Mouse (Mus musculus) MEL (cell line): Measurements from ENCODE around the gene Gpr62. TPM values are rescaled to one million over a fixed set of nuclear protein-coding genes. Genes with fewer than 3 reads are reported as not detected.

Experiments
- DNase-seq: peaks from one replicate; pipeline ENCODE4 v3.0.0; 2011; ENCODE audit warnings: low read depth, low spot score
- H3K27ac ChIP-seq: 2 replicates; pipeline ENCODE4 v1.5.1; 2012; ENCODE audit warnings: low read depth, mild to moderate bottlenecking, control low read depth, low read length, moderate library complexity; ENCODE audit not compliant: control insufficient read depth
- H3K27me3 ChIP-seq, 2 experiments: fragments of 150-350 bp in 1 of 2; sonication (generic) in 1 of 2; 2 replicates each; pipeline ENCODE4 v1.6.1; 2012; ENCODE audit warnings: low read length in 2 of 2, mild to moderate bottlenecking in 2 of 2, improper control_type of control experiment in 1 of 2, moderate library complexity in 1 of 2; ENCODE audit not compliant: insufficient read depth in 2 of 2, control insufficient read depth in 1 of 2
- H3K36me3 ChIP-seq, 2 experiments: 2 replicates each; pipeline ENCODE4 v1.6.1; 2012 to 2014; ENCODE audit warnings: low read length in 2 of 2, improper control_type of control experiment in 1 of 2, inconsistent platforms in 1 of 2, mild to moderate bottlenecking in 1 of 2; ENCODE audit not compliant: insufficient read depth in 2 of 2, control insufficient read depth in 1 of 2
- H3K4me1 ChIP-seq, 2 experiments: fragments of 150-350 bp in 1 of 2; sonication (generic) in 1 of 2; 2 replicates each; pipeline ENCODE4 v1.6.1; 2012; ENCODE audit warnings: low read length in 2 of 2, improper control_type of control experiment in 1 of 2, mild to moderate bottlenecking in 1 of 2; ENCODE audit not compliant: insufficient read depth in 2 of 2, control insufficient read depth in 1 of 2
- H3K4me3 ChIP-seq, 2 experiments: fragments of 150-350 bp in 1 of 2; sonication (generic) in 1 of 2; 2 replicates each; pipeline ENCODE4 v1.5.1; 2012; ENCODE audit warnings: low read depth in 2 of 2, low read length in 2 of 2, mild to moderate bottlenecking in 2 of 2, moderate library complexity in 2 of 2, control low read depth in 1 of 2, improper control_type of control experiment in 1 of 2; ENCODE audit not compliant: control insufficient read depth in 1 of 2, insufficient read depth in 1 of 2
- H3K79me2 ChIP-seq: 2 replicates; pipeline ENCODE4 v1.6.1; 2012; ENCODE audit warnings: mild to moderate bottlenecking, low read length, moderate library complexity; ENCODE audit not compliant: control insufficient read depth, poor library complexity, insufficient read depth
- H3K9ac ChIP-seq: 2 replicates; pipeline ENCODE4 v1.6.1; 2012; ENCODE audit warnings: low read depth, mild to moderate bottlenecking, control low read depth, low read length, moderate library complexity; ENCODE audit not compliant: control insufficient read depth, poor library complexity, severe bottlenecking
- H3K9me3 ChIP-seq: fragments of 150-350 bp; sonication (generic); replicated peaks from 2 replicates; pipeline ENCODE4 v1.6.1; 2012; ENCODE audit warnings: mild to moderate bottlenecking, low read length, improper control_type of control experiment, moderate library complexity; ENCODE audit not compliant: insufficient read depth
- BHLHE40 ChIP-seq: IDR thresholded peaks from 2 replicates; pipeline ENCODE4 v1.6.1; 2012; ENCODE audit warnings: low read depth, mild to moderate bottlenecking, inconsistent platforms, low read length, improper control_type of control experiment, borderline replicate concordance
- CHD1 ChIP-seq: IDR thresholded peaks from 2 replicates; pipeline ENCODE4 v1.6.1; 2012; ENCODE audit warnings: low read depth, mild to moderate bottlenecking, inconsistent platforms, low read length, improper control_type of control experiment
- ELF1 ChIP-seq: IDR thresholded peaks from 2 replicates; pipeline ENCODE4 v1.6.1; 2014; ENCODE audit warnings: low read depth, mild to moderate bottlenecking, inconsistent platforms, low read length, improper control_type of control experiment, moderate library complexity
- EP300 ChIP-seq, 2 experiments: IDR thresholded peaks; 2 replicates each; pipeline ENCODE4 v1.6.1; 2011; ENCODE audit warnings: improper control_type of control experiment in 2 of 2, low read length in 2 of 2, low read depth in 1 of 2, mild to moderate bottlenecking in 1 of 2
- ETS1 ChIP-seq: IDR thresholded peaks from 2 replicates; pipeline ENCODE4 v1.6.1; 2012; ENCODE audit warnings: low read depth, mild to moderate bottlenecking, inconsistent platforms, low read length, improper control_type of control experiment, moderate library complexity
- GABPA ChIP-seq: IDR thresholded peaks from 2 replicates; pipeline ENCODE4 v1.6.1; 2012; ENCODE audit warnings: low read depth, mild to moderate bottlenecking, inconsistent platforms, low read length, improper control_type of control experiment, moderate library complexity
- GATA1 ChIP-seq: IDR thresholded peaks from 2 replicates; pipeline ENCODE4 v1.6.1; 2011; ENCODE audit warnings: low read depth, low read length, improper control_type of control experiment
- HCFC1 ChIP-seq: IDR thresholded peaks from 2 replicates; pipeline ENCODE4 v1.6.1; 2012; ENCODE audit warnings: low read depth, mild to moderate bottlenecking, inconsistent platforms, low read length, improper control_type of control experiment, moderate library complexity
- JUND ChIP-seq: IDR thresholded peaks from 2 replicates; pipeline ENCODE4 v1.6.1; 2011; ENCODE audit warnings: low read depth, mild to moderate bottlenecking, improper control_type of control experiment, low read length
- MAFK ChIP-seq: IDR thresholded peaks from 2 replicates; pipeline ENCODE4 v1.6.1; 2011; ENCODE audit warnings: low read depth, mild to moderate bottlenecking, low read length, improper control_type of control experiment, borderline replicate concordance
- MAZ ChIP-seq: IDR thresholded peaks from 2 replicates; pipeline ENCODE4 v1.6.1; 2012; ENCODE audit warnings: low read depth, mild to moderate bottlenecking, inconsistent platforms, low read length, improper control_type of control experiment
- MEF2A ChIP-seq: IDR thresholded peaks from 2 replicates; pipeline ENCODE4 v1.6.1; 2014; ENCODE audit warnings: low read depth, mild to moderate bottlenecking, inconsistent platforms, low read length, improper control_type of control experiment; ENCODE audit not compliant: poor library complexity, insufficient replicate concordance, severe bottlenecking; ENCODE audit errors: extremely low read depth
- MXI1 ChIP-seq: IDR thresholded peaks from 2 replicates; pipeline ENCODE4 v1.6.1; 2011; ENCODE audit warnings: mild to moderate bottlenecking, low read depth, low read length, improper control_type of control experiment
- MYB ChIP-seq: IDR thresholded peaks from 2 replicates; pipeline ENCODE4 v1.6.1; 2011; ENCODE audit warnings: mild to moderate bottlenecking, low read depth, low read length, improper control_type of control experiment
- NRF1 ChIP-seq: IDR thresholded peaks from 2 replicates; pipeline ENCODE4 v1.6.1; 2014; ENCODE audit warnings: low read depth, mild to moderate bottlenecking, inconsistent platforms, low read length, improper control_type of control experiment, moderate library complexity; ENCODE audit not compliant: poor library complexity, insufficient read depth, severe bottlenecking
- POLR2A ChIP-seq, 2 experiments: IDR thresholded peaks; 2 replicates each; pipeline ENCODE4 v1.6.1; 2011 to 2012; ENCODE audit warnings: low read length in 2 of 2, mild to moderate bottlenecking in 2 of 2, control low read depth in 1 of 2, improper control_type of control experiment in 1 of 2, low read depth in 1 of 2, moderate library complexity in 1 of 2; ENCODE audit not compliant: control insufficient read depth in 1 of 2, insufficient read depth in 1 of 2, poor library complexity in 1 of 2
- POLR2AphosphoS2 ChIP-seq: IDR thresholded peaks from 2 replicates; pipeline ENCODE4 v1.6.1; 2011; ENCODE audit warnings: low read length, improper control_type of control experiment
- POLR2AphosphoS5 ChIP-seq: IDR thresholded peaks from 2 replicates; pipeline ENCODE4 v1.6.1; 2012; ENCODE audit warnings: low read depth, borderline replicate concordance, mild to moderate bottlenecking, inconsistent platforms, low read length, moderate library complexity, mixed read lengths
- RAD21 ChIP-seq: IDR thresholded peaks from 2 replicates; pipeline ENCODE4 v1.6.1; 2011; ENCODE audit warnings: mild to moderate bottlenecking, low read depth, low read length, improper control_type of control experiment
- RCOR1 ChIP-seq: IDR thresholded peaks from 2 replicates; pipeline ENCODE4 v1.6.1; 2012; ENCODE audit warnings: low read depth, mild to moderate bottlenecking, inconsistent platforms, low read length, improper control_type of control experiment
- TAL1 ChIP-seq: IDR thresholded peaks from 2 replicates; pipeline ENCODE4 v1.6.1; 2012; ENCODE audit warnings: mild to moderate bottlenecking, inconsistent platforms, low read length, moderate library complexity, mixed read lengths
- TBP ChIP-seq: IDR thresholded peaks from 2 replicates; pipeline ENCODE4 v1.8.0; 2011; ENCODE audit warnings: low read depth, low read length, improper control_type of control experiment
- TCF12 ChIP-seq: IDR thresholded peaks from 2 replicates; pipeline ENCODE4 v1.6.1; 2014; ENCODE audit warnings: low read depth, mild to moderate bottlenecking, inconsistent platforms, low read length, improper control_type of control experiment, moderate library complexity
- UBTF ChIP-seq: IDR thresholded peaks from 2 replicates; pipeline ENCODE4 v1.6.1; 2012; ENCODE audit warnings: low read depth, mild to moderate bottlenecking, inconsistent platforms, low read length, improper control_type of control experiment, moderate library complexity, borderline replicate concordance; ENCODE audit not compliant: insufficient read depth
- USF1 ChIP-seq: IDR thresholded peaks from 2 replicates; pipeline ENCODE4 v1.6.1; 2014; ENCODE audit warnings: low read depth, mild to moderate bottlenecking, inconsistent platforms, low read length, improper control_type of control experiment, moderate library complexity
- USF2 ChIP-seq, 2 experiments: IDR thresholded peaks; 2 replicates each; pipeline ENCODE4 v1.6.1; 2011 to 2012; ENCODE audit warnings: improper control_type of control experiment in 2 of 2, low read length in 2 of 2, borderline replicate concordance in 1 of 2, inconsistent platforms in 1 of 2, low read depth in 1 of 2, mild to moderate bottlenecking in 1 of 2; ENCODE audit not compliant: insufficient read depth in 1 of 2
- ZKSCAN1 ChIP-seq: IDR thresholded peaks from 2 replicates; pipeline ENCODE4 v1.6.1; 2012; ENCODE audit warnings: low read depth, mild to moderate bottlenecking, inconsistent platforms, low read length, improper control_type of control experiment, moderate library complexity
- ZMIZ1 ChIP-seq: IDR thresholded peaks from 2 replicates; pipeline ENCODE4 v1.6.1; 2012; ENCODE audit warnings: low read depth, mild to moderate bottlenecking, inconsistent platforms, low read length, improper control_type of control experiment, moderate library complexity
- ZNF384 ChIP-seq: IDR thresholded peaks from 2 replicates; pipeline ENCODE4 v1.6.1; 2012; ENCODE audit warnings: low read depth, mild to moderate bottlenecking, inconsistent platforms, low read length, improper control_type of control experiment
- polyA plus RNA-seq, 2 experiments: library from polyadenylated mRNA; stranded (reverse) in 1 of 2; unstranded in 1 of 2; fragments of >175 nt in 1 of 2; fragments of >200 nt in 1 of 2; gene quantifications; 2 replicates each; pipeline versions ENCODE4 v1.2.1 to v1.2.4; 2012; ENCODE audit warnings: low replicate concordance in 2 of 2, low read depth in 1 of 2; ENCODE audit not compliant: insufficient read length in 2 of 2, insufficient read depth in 1 of 2, missing spikeins in 1 of 2
- total RNA-seq: library from RNA; depleted of rRNA; stranded (reverse); fragments of 300-350 nt; gene quantifications from 2 replicates; pipeline ENCODE4 v1.2.3, GENCODE M21; 2012

The Gpr62 gene
- total and polyA plus RNA-seq, 3 experiments = 0.10 TPM; not detected in 2

DNA sequence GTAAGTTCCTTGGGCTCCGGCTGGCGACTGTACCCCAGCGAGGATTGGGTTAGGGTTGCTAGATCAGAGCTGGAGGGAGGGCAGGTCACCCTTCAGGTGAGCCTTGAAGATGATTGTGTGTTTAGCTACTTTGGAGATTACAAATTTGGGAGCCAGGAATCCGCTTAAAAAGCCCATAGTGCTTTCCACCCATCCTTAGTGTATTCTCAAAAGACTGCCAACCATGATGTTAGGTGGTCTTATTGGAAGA is 35.8 kb downstream of the Gpr62 start:
- H3K27me3 ChIP-seq = no peaks in the 10 kb centered on the region; a peak in 1 of 4 replicates
- TF ChIP-seq ZMIZ1 (no peak), HCFC1 (no peak), GATA1 (no peak), UBTF (no peak), ELF1 (no peak), POLR2A (IDR thresholded peaks at IDR 0.05; ENCODE audit: control insufficient read depth in 1 of 2, insufficient read depth in 1 of 2, low read depth in 1 of 2, low read length in 2 of 2, poor library complexity in 1 of 2) (no peak), MYB (no peak), RCOR1 (no peak), RAD21 (no peak), TAL1 (no peak), JUND (no peak), USF2 (IDR thresholded peaks at IDR 0.05; ENCODE audit: borderline replicate concordance in 1 of 2, insufficient read depth in 1 of 2, low read depth in 1 of 2, low read length in 2 of 2) (no peak), ZKSCAN1 (no peak), GABPA (no peak)
- TF ChIP-seq, all 39 proteins: peak for 0
- Histone ChIP-seq H3K4me1 (peaks cover 0 to 15% of the 10 kb centered on the region in 2 experiments; a peak in 1 of 4 replicates), H3K36me3 (peaks cover 4 to 9% of the 10 kb centered on the region in 2 experiments; a peak in 3 of 4 replicates), H3K79me2 (peaks cover 24% of the 10 kb centered on the region), H3K4me3 (peak overlapping the region; percentile 73 to 100), H3K9me3 (no peaks in the 10 kb centered on the region), H3K27ac (peak overlapping the region; percentile 85), H3K9ac (peak overlapping the region; percentile 100)
- no peak for DNase-seq

DNA sequence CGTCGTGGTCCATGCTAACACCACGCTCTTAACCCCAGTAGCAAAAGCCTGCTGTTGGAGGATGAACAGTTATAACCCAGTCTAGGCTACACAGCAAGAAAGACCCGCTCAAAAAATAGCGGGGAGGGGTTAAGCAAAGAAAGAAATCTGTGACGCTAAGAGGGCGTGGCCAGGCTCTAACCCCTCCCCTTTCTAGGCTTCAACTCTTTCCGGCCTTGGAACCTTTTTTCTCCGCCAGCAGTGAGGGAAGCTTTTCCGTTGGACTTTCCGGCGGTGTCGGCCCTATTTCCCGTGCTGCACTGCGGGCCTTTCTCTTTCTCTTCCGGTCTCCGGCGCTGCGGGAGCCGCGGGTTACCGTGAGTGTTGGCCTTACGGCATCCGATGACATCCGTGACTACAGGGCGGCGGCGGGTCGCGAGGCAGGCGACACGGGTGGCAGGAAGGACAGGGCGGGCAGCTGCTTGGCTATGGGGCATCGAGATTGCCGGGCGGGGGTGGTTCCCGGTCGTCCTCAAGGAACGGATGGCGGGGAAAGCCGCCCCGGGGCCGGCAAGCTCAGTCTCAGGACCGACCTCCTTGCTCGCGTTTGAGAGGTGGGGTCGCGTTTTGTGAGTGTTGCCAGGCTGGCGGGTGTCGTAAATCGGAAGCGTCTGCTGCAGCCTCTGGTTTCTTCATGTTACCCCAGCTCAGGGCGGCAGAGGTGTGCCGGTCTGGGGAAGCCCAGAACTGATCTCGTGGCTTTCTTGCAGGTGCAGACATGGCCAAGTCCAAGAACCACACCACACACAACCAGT is 36.3 kb downstream of the Gpr62 start, which contains the start of gene Rpl29:
Gene Rpl29 (plus strand): TSS at position 234 of the 794 bp plus-strand sequence.
- peak within 1 kb of the TSS; percentile 85 for H3K27ac ChIP-seq
- peak within 1 kb of the TSS; percentile 73 to 100 for H3K4me3 ChIP-seq
- H3K27me3 ChIP-seq = no peaks in the 10 kb centered on the region; a peak in 1 of 4 replicates
- no peaks in the 10 kb centered on the region for H3K9me3 ChIP-seq
- peaks cover 24% of the 10 kb centered on the region for H3K79me2 ChIP-seq
- peak; percentile 97 for DNase-seq
- H3K36me3 ChIP-seq = peaks cover 4 to 9% of the 10 kb centered on the region in 2 experiments; a peak in 3 of 4 replicates
- peak within 1 kb of the TSS; percentile 100 for H3K9ac ChIP-seq
- H3K4me1 ChIP-seq = peaks cover 0 to 15% of the 10 kb centered on the region in 2 experiments; a peak in 1 of 4 replicates
- TF ChIP-seq MAZ (peak; percentile 80; the same call in 1 of the 2 replicates), MYB (no peak), POLR2AphosphoS5 (no peak), NRF1 (no peak), BHLHE40 (no peak), POLR2AphosphoS2 (peak; percentile 89), MXI1 (peak; percentile 87), ETS1 (peak; percentile 67), EP300 (IDR thresholded peaks at IDR 0.05; ENCODE audit: low read depth in 1 of 2, low read length in 2 of 2) (no peak; a peak in 1 of 4 replicates), CHD1 (peak; percentile 54; the same call in 1 of the 2 replicates), MEF2A (no peak), MAFK (no peak), TCF12 (peak; percentile 89), ZNF384 (no peak; the same call in 1 of the 2 replicates), HCFC1 (peak; percentile 95), TBP (peak; percentile 96), USF1 (0 out of 2 replicates have a peak, but pooled peaks have one; percentile 27), ZMIZ1 (peak; percentile 63)
